Mouse (Mus musculus) myocyte (in vitro differentiated cells): Measurements from ENCODE around the gene Brinp3. TPM values are rescaled to one million over a fixed set of nuclear protein-coding genes. Genes with fewer than 3 reads are reported as not detected.
"Not testable (repeated sequence)": the region's sequence is repeated elsewhere in the genome, so short reads cannot be mapped to it uniquely, and the experiment has no call there.

Experiments used
- H3K27me3 ChIP-seq: one replicate; pipeline ENCODE4 v1.6.1; 2011; ENCODE audit not compliant: control insufficient read depth, insufficient read depth, insufficient read length
- H3K36me3 ChIP-seq: one replicate; pipeline ENCODE4 v1.6.1; 2011; ENCODE audit not compliant: control insufficient read depth, insufficient read depth
- H3K4me2 ChIP-seq: one replicate; pipeline ENCODE4 v1.6.1; 2011; ENCODE audit warnings: low read depth, control low read depth
- H3K4me3 ChIP-seq: one replicate; pipeline ENCODE4 v1.5.1; 2011; ENCODE audit warnings: mild to moderate bottlenecking, control low read depth, moderate library complexity
- H3K79me2 ChIP-seq: one replicate; pipeline ENCODE4 v1.6.1; 2011; ENCODE audit not compliant: control insufficient read depth, insufficient read depth
- H3ac ChIP-seq: one replicate; pipeline ENCODE4 v1.6.1; 2011; ENCODE audit not compliant: control insufficient read depth, insufficient read length
- CEBPB ChIP-seq: IDR thresholded peaks from 2 replicates; pipeline ENCODE4 v1.6.1; 2011; ENCODE audit warnings: mild to moderate bottlenecking, moderate library complexity; ENCODE audit not compliant: poor library complexity, insufficient read depth, severe bottlenecking
- E2F4 ChIP-seq: IDR thresholded peaks from one replicate; pipeline ENCODE4 v1.6.1; 2011; ENCODE audit warnings: mild to moderate bottlenecking, control low read depth, moderate library complexity; ENCODE audit not compliant: insufficient read depth
- MAX ChIP-seq: IDR thresholded peaks from one replicate; pipeline ENCODE4 v1.6.1; 2011; ENCODE audit warnings: low read depth, mild to moderate bottlenecking, control low read depth
- MYOD1 ChIP-seq, 3 experiments: IDR thresholded peaks; one replicate each; pipeline ENCODE4 v1.6.1; 2011; ENCODE audit warnings: control low read depth in 2 of 3, low read depth in 2 of 3, mild to moderate bottlenecking in 2 of 3, moderate library complexity in 1 of 3; ENCODE audit not compliant: insufficient read length in 2 of 3, control insufficient read depth in 1 of 3
- MYOG ChIP-seq, 3 experiments: IDR thresholded peaks; one replicate each; pipeline ENCODE4 v1.6.1; 2011; ENCODE audit warnings: control low read depth in 2 of 3, low read depth in 2 of 3, mild to moderate bottlenecking in 2 of 3; ENCODE audit not compliant: insufficient read length in 2 of 3, control insufficient read depth in 1 of 3, insufficient read depth in 1 of 3
- POLR2A ChIP-seq: IDR thresholded peaks from one replicate; pipeline ENCODE4 v1.6.1; 2011; ENCODE audit warnings: low read depth, mild to moderate bottlenecking, control low read depth, moderate library complexity; ENCODE audit not compliant: insufficient read length
- POLR2AphosphoS2 ChIP-seq: IDR thresholded peaks from one replicate; pipeline ENCODE4 v1.6.1; 2011; ENCODE audit warnings: low read depth, control low read depth; ENCODE audit not compliant: insufficient read length
- REST ChIP-seq: IDR thresholded peaks from one replicate; pipeline ENCODE4 v1.6.1; 2011; ENCODE audit warnings: mild to moderate bottlenecking, control low read depth, moderate library complexity; ENCODE audit not compliant: insufficient read depth, insufficient read length
- SRF ChIP-seq: IDR thresholded peaks from one replicate; pipeline ENCODE4 v1.6.1; 2011; ENCODE audit warnings: low read depth; ENCODE audit not compliant: control insufficient read depth, insufficient read length
- TCF12 ChIP-seq: IDR thresholded peaks from one replicate; pipeline ENCODE4 v1.6.1; 2011; ENCODE audit warnings: mild to moderate bottlenecking, control low read depth; ENCODE audit not compliant: poor library complexity, insufficient read depth, severe bottlenecking
- TCF3 ChIP-seq: IDR thresholded peaks from one replicate; pipeline ENCODE4 v1.6.1; 2011; ENCODE audit warnings: low read depth, control low read depth; ENCODE audit not compliant: insufficient read length
- USF1 ChIP-seq: IDR thresholded peaks from one replicate; pipeline ENCODE4 v1.6.1; 2011; ENCODE audit warnings: low read depth, mild to moderate bottlenecking, control low read depth, moderate library complexity
- polyA plus RNA-seq: library from polyadenylated mRNA; unstranded; fragments of >200 nt; fragmentation: generic; extraction: Trizol; gene quantifications from one replicate; pipeline ENCODE4 v1.2.1, GENCODE M21; 2012; ENCODE audit warnings: missing spikeins

Brinp3 gene
- polyA plus RNA-seq, 1 experiment = 2.8 TPM

GRCm38 (mm10) chr1:146657214-146657613, 162.7 kb downstream of the Brinp3 start:
- no peak overlapping the region for H3ac ChIP-seq
- H3K4me2 ChIP-seq = no peak overlapping the region
- no peak overlapping the region for H3K4me3 ChIP-seq
- no peaks in the 10 kb centered on the region for H3K27me3 ChIP-seq
- no peaks in the 10 kb centered on the region for H3K79me2 ChIP-seq
- no peaks in the 10 kb centered on the region for H3K36me3 ChIP-seq
- TF ChIP-seq E2F4 (no peak), MAX (no peak), MYOD1 (IDR thresholded peaks at IDR 0.05; ENCODE audit: control insufficient read depth in 1 of 3, insufficient read length in 2 of 3, low read depth in 2 of 3) (no peak), MYOG (IDR thresholded peaks at IDR 0.05; ENCODE audit: control insufficient read depth in 1 of 3, insufficient read depth in 1 of 3, insufficient read length in 2 of 3, low read depth in 2 of 3) (no peak), USF1 (no peak), POLR2A (no peak), CEBPB (no peak), TCF3 (no peak), REST (no peak), SRF (no peak)

GRCm38 (mm10) chr1:146700724-146701123, 206.2 kb downstream of the Brinp3 start:
- Histone ChIP-seq H3K79me2 (no peaks in the 10 kb centered on the region), H3K36me3 (no peaks in the 10 kb centered on the region), H3ac (no peak overlapping the region), H3K4me2 (no peak overlapping the region), H3K27me3 (no peaks in the 10 kb centered on the region), H3K4me3 (no peak overlapping the region)
- TF ChIP-seq MAX (no peak), POLR2AphosphoS2 (no peak)

GRCm38 (mm10) chr1:146719556-146719955, 225.0 kb downstream of the Brinp3 start:
- H3ac ChIP-seq = no peak overlapping the region
- H3K4me3 ChIP-seq = no peak overlapping the region
- no peaks in the 10 kb centered on the region for H3K27me3 ChIP-seq
- H3K79me2 ChIP-seq = no peaks in the 10 kb centered on the region
- H3K4me2 ChIP-seq = peak overlapping the region; percentile 54
- no peaks in the 10 kb centered on the region for H3K36me3 ChIP-seq
- TF ChIP-seq POLR2A = no peak
- no peak for TF ChIP-seq REST
- TF ChIP-seq MYOD1 (IDR thresholded peaks at IDR 0.05; ENCODE audit: control insufficient read depth in 1 of 3, insufficient read length in 2 of 3, low read depth in 2 of 3) = no peak
- TF ChIP-seq MAX = no peak
- TF ChIP-seq USF1 = no peak
- no peak for TF ChIP-seq MYOG (IDR thresholded peaks at IDR 0.05; ENCODE audit: control insufficient read depth in 1 of 3, insufficient read depth in 1 of 3, insufficient read length in 2 of 3, low read depth in 2 of 3)
- no peak for TF ChIP-seq CEBPB
- TF ChIP-seq POLR2AphosphoS2 = no peak

- H3K27me3 ChIP-seq, H3K4me2 ChIP-seq, H3ac ChIP-seq, H3K79me2 ChIP-seq, H3K4me3 ChIP-seq, H3K36me3 ChIP-seq: not testable (repeated sequence)
Measured at GRCm38 (mm10) chr1:146724784-146725513, 230.4 kb downstream of the Brinp3 start.

GRCm38 (mm10) chr1:146751066-146751465, 256.5 kb downstream of the Brinp3 start:
- Histone ChIP-seq H3K27me3 (no peaks in the 10 kb centered on the region), H3K36me3 (no peaks in the 10 kb centered on the region), H3K4me3 (no peak overlapping the region), H3ac (no peak overlapping the region), H3K4me2 (no peak overlapping the region), H3K79me2 (no peaks in the 10 kb centered on the region)
- TF ChIP-seq USF1 = no peak
- no peak for TF ChIP-seq REST
- no peak for TF ChIP-seq TCF12
- TF ChIP-seq TCF3 = no peak
- TF ChIP-seq POLR2AphosphoS2 = no peak
- TF ChIP-seq MAX = no peak
- TF ChIP-seq SRF = no peak
- TF ChIP-seq MYOD1 (IDR thresholded peaks at IDR 0.05; ENCODE audit: control insufficient read depth in 1 of 3, insufficient read length in 2 of 3, low read depth in 2 of 3) = no peak
- TF ChIP-seq MYOG (IDR thresholded peaks at IDR 0.05; ENCODE audit: control insufficient read depth in 1 of 3, insufficient read depth in 1 of 3, insufficient read length in 2 of 3, low read depth in 2 of 3) = no peak
- no peak for TF ChIP-seq E2F4
- TF ChIP-seq CEBPB = no peak
- no peak for TF ChIP-seq POLR2A
